Mouse (Mus musculus) heart, embryonic 11.5 days (tissue): ENCODE data around the gene Hoxd10. TPM values are rescaled to one million over a fixed set of nuclear protein-coding genes. Genes with fewer than 3 reads are reported as not detected.

Experiments
- ATAC-seq: fragments of 200-750 bp; cut with Nextera tagmentation; replicated peaks from 2 replicates; pipeline ENCODE4 v1.8.0; 2017; ENCODE audit warnings: moderate library complexity; ENCODE audit not compliant: insufficient number of reproducible peaks, low FRiP score, low TSS enrichment
- H3K27ac ChIP-seq: fragments of 300-500 bp; sonication (generic); 2 replicates; pipeline ENCODE4 v1.5.1; 2014; ENCODE audit warnings: mild to moderate bottlenecking, low read depth, low read length
- H3K27me3 ChIP-seq: fragments of 300-500 bp; sonication (generic); 2 replicates; pipeline ENCODE4 v1.6.1; 2014; ENCODE audit warnings: mild to moderate bottlenecking, low read length, mixed read lengths; ENCODE audit not compliant: control insufficient read depth, insufficient read depth
- H3K36me3 ChIP-seq: fragments of 300-500 bp; sonication (generic); 2 replicates; pipeline ENCODE4 v1.6.1; 2014; ENCODE audit warnings: mild to moderate bottlenecking, low read length, moderate library complexity, mixed read lengths; ENCODE audit not compliant: control insufficient read depth, insufficient read depth
- H3K4me1 ChIP-seq: fragments of 300-500 bp; sonication (generic); 2 replicates; pipeline ENCODE4 v1.6.1; 2014; ENCODE audit warnings: low read length; ENCODE audit not compliant: control insufficient read depth, insufficient read depth
- H3K4me2 ChIP-seq: fragments of 300-500 bp; sonication (generic); 2 replicates; pipeline ENCODE4 v1.6.1; 2014; ENCODE audit warnings: mild to moderate bottlenecking, moderate library complexity
- H3K4me3 ChIP-seq: fragments of 300-500 bp; sonication (generic); 2 replicates; pipeline ENCODE4 v1.5.1; 2014; ENCODE audit warnings: low read depth, low read length
- H3K9ac ChIP-seq: fragments of 300-500 bp; sonication (generic); 2 replicates; pipeline ENCODE4 v1.6.1; 2014; ENCODE audit warnings: mild to moderate bottlenecking, low read depth, low read length, moderate library complexity
- H3K9me3 ChIP-seq: fragments of 300-500 bp; sonication (generic); replicated peaks from 2 replicates; pipeline ENCODE4 v1.6.1; 2016; ENCODE audit warnings: low read length; ENCODE audit not compliant: control insufficient read depth
- WGBS: fragments of 180-500 bp; shearing (Covaris S2); extraction: QIAGEN DNeasy Blood & Tissue Kit; methylation state at CpG from one replicate; pipeline ENCODE4 v1.1.7; 2014; ENCODE audit not compliant: insufficient replicate concordance; 5-methylcytosine and 5-hydroxymethylcytosine counted together
- polyA plus RNA-seq: library from polyadenylated mRNA; unstranded; fragments of >200 nt; fragmentation: Nextera tagmentation; extraction: Ambion mirVana; gene quantifications from 2 replicates; pipeline ENCODE4 v1.2.1, GENCODE M21; 2014

Gene Hoxd10
- 0.11 TPM in 1 of 2 replicates, not detected in the other for polyA plus RNA-seq

DNA sequence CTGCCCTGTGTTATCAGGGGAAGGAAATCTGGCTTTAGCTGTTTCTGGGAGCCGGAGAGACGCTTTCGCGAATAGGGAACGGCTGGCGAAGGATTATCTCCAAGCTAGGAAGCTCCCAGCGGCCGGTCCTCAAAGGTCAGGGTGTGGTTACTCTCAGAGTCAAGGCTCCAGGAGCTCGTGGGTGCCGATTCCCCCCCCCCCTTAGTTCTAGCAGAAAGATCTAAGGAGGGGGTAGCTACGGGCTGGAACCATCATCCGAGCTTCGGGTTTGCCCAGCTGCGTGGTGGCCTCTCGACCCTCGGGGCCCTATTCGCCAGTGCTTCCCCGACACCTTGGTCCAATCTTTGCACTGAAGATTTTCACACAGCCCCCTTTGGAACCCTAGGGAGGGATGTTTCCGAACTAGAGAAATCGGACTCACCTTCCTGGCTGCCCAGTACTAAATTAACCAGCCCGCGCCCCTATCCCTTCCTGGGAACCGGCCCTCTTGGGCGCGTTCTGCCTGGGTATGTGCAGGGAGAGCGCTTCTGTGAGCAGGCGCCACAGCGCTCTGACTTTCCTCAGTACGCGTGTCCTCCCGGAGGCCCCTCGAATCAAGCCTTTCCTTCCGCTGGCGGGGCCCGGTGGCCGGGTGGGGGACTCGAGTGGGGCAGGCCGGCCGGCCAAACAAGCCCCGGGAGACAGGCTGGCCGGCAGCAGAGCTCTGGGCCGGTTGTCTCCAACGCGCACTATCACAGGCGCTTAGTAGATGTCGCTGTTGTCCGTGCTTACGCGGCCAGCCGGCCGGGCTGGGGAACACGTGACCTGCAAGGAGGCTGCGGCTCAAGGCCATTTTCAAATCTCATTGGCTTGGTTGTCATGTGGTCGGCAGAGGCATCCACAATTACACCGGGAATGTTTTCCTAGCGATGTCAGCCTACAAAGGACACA is at the start of gene Hoxd10:
Gene Hoxd10, plus strand, starts transcription at position 903 of the 930 bp plus-strand sequence.
- H3K27me3 ChIP-seq = peaks cover 95% of the 10 kb centered on the region
- 1% methylated on average over 56 of the region's 56 CpGs for WGBS
- no peak within 1 kb of the TSS for H3K27ac ChIP-seq
- H3K36me3 ChIP-seq = no peaks in the 10 kb centered on the region
- no peaks in the 10 kb centered on the region for H3K9me3 ChIP-seq
- peaks cover 6% of the 10 kb centered on the region for H3K4me1 ChIP-seq
- peak within 1 kb of the TSS; percentile 4; the same call in 1 of the 2 replicates for H3K4me3 ChIP-seq
- no peak within 1 kb of the TSS for H3K9ac ChIP-seq
- H3K4me2 ChIP-seq = peak within 1 kb of the TSS; percentile 39
- ATAC-seq = peak; percentile 59; the same call in 1 of the 2 replicates

- H3K9me3 ChIP-seq = no peaks in the 10 kb centered on the region
- peaks cover 30% of the 10 kb centered on the region for H3K27me3 ChIP-seq
- H3K9ac ChIP-seq = no peak overlapping the region
- no peak overlapping the region for H3K4me2 ChIP-seq
- 68% methylated on average over 5 of the region's 5 CpGs for WGBS
- H3K27ac ChIP-seq = no peak overlapping the region
- no peak overlapping the region for H3K4me3 ChIP-seq
- no peaks in the 10 kb centered on the region for H3K4me1 ChIP-seq
- no peak for ATAC-seq
- no peaks in the 10 kb centered on the region for H3K36me3 ChIP-seq
Observed at GRCm38 (mm10) chr2:74642431-74642830, 49.3 kb upstream of the Hoxd10 start.

GRCm38 (mm10) chr2:74645631-74646030 is 46.1 kb upstream of the Hoxd10 start:
- Histone ChIP-seq H3K4me3 (no peak overlapping the region), H3K4me2 (no peak overlapping the region), H3K4me1 (no peaks in the 10 kb centered on the region), H3K9me3 (no peaks in the 10 kb centered on the region), H3K9ac (no peak overlapping the region), H3K36me3 (no peaks in the 10 kb centered on the region), H3K27ac (no peak overlapping the region), H3K27me3 (peaks cover 61% of the 10 kb centered on the region)
- ATAC-seq = no peak
- 73% methylated on average over 3 of the region's 3 CpGs for WGBS

GRCm38 (mm10) chr2:74647082-74647864 is 44.5 kb upstream of the Hoxd10 start:
- H3K9me3 ChIP-seq = no peaks in the 10 kb centered on the region
- no peaks in the 10 kb centered on the region for H3K36me3 ChIP-seq
- no peak overlapping the region for H3K4me3 ChIP-seq
- no peaks in the 10 kb centered on the region for H3K4me1 ChIP-seq
- WGBS = 12% methylated on average over 7 of the region's 7 CpGs
- H3K4me2 ChIP-seq = no peak overlapping the region
- H3K27me3 ChIP-seq = peaks cover 76% of the 10 kb centered on the region
- no peak overlapping the region for H3K27ac ChIP-seq
- no peak for ATAC-seq
- no peak overlapping the region for H3K9ac ChIP-seq

DNA sequence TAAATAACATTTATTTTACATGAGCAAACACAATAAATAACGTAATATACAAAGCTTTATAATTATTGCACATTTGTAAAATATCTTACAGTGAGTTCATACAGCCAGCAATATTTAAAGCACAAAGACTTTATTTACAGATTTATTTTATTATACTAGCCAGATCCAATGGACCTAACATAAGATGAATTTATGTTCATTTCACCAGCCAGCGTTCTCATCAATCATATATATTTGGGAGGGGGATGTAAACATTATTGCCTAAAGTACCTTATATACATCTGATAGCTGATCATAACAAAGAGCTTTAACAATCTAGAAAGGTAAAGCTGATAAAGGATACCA is 38.8 kb upstream of the Hoxd10 start:
- no peak overlapping the region for H3K9ac ChIP-seq
- H3K27me3 ChIP-seq = peaks cover 87% of the 10 kb centered on the region
- WGBS = 44% methylated on average over 2 of the region's 2 CpGs
- no peaks in the 10 kb centered on the region for H3K36me3 ChIP-seq
- H3K4me2 ChIP-seq = no peak overlapping the region
- H3K27ac ChIP-seq = no peak overlapping the region
- H3K9me3 ChIP-seq = no peaks in the 10 kb centered on the region
- no peak for ATAC-seq
- peaks cover 4% of the 10 kb centered on the region; the same call in 1 of the 2 replicates for H3K4me1 ChIP-seq
- H3K4me3 ChIP-seq = no peak overlapping the region

- no peak overlapping the region for H3K27ac ChIP-seq
- H3K4me3 ChIP-seq = no peak overlapping the region
- H3K27me3 ChIP-seq = peaks cover 85% of the 10 kb centered on the region
- WGBS = 10% methylated on average over 17 of the region's 17 CpGs
- no peaks in the 10 kb centered on the region for H3K9me3 ChIP-seq
- H3K4me1 ChIP-seq = peaks cover 4% of the 10 kb centered on the region; the same call in 1 of the 2 replicates
- H3K9ac ChIP-seq = no peak overlapping the region
- ATAC-seq = no peak
- no peak overlapping the region for H3K4me2 ChIP-seq
- H3K36me3 ChIP-seq = no peaks in the 10 kb centered on the region
Observed at GRCm38 (mm10) chr2:74653781-74654535, 37.8 kb upstream of the Hoxd10 start.

GRCm38 (mm10) chr2:74654743-74655419 is 36.8 kb upstream of the Hoxd10 start:
- Histone ChIP-seq H3K27ac (no peak overlapping the region), H3K9me3 (no peaks in the 10 kb centered on the region), H3K4me3 (no peak overlapping the region), H3K27me3 (peaks cover 86% of the 10 kb centered on the region), H3K4me1 (peaks cover 4% of the 10 kb centered on the region; the same call in 1 of the 2 replicates), H3K36me3 (no peaks in the 10 kb centered on the region), H3K4me2 (no peak overlapping the region), H3K9ac (no peak overlapping the region)
- 6% methylated on average over 18 of the region's 20 CpGs for WGBS
- ATAC-seq = no peak

GRCm38 (mm10) chr2:74655420-74655781 is 36.3 kb upstream of the Hoxd10 start:
- H3K4me2 ChIP-seq = peak overlapping the region; percentile 63

More at GRCm38 (mm10) chr2:74655420-74655781, 36.3 kb upstream of the Hoxd10 start:
- Histone ChIP-seq H3K9ac (no peak overlapping the region), H3K27ac (no peak overlapping the region), H3K4me3 (peak overlapping the region; percentile 46), H3K9me3 (no peaks in the 10 kb centered on the region), H3K36me3 (no peaks in the 10 kb centered on the region), H3K27me3 (peaks cover 86% of the 10 kb centered on the region), H3K4me1 (peaks cover 4% of the 10 kb centered on the region; the same call in 1 of the 2 replicates)
- 1% methylated on average over 27 of the region's 47 CpGs for WGBS
- ATAC-seq = no peak
